Mouse (Mus musculus) heart, embryonic 10.5 days (tissue): ENCODE measurements at regions not wholly inside any gene's neighbourhood (a gene's known extent, or its start where the extent isn't known, plus 50 kb on each side); places are given as distances from the start of the nearest gene placed in this dataset.
A peak's percentile ranks its signal among the peaks of the same experiment; 100 is the strongest.

Source experiments
- DNase-seq: peaks from one replicate; pipeline ENCODE4 v3.0.0-alpha.2; 2017; ENCODE audit warnings: low spot score
- H3K27ac ChIP-seq: fragments of 300-500 bp; sonication (generic); 2 replicates; pipeline ENCODE4 v1.5.1; 2016; ENCODE audit warnings: mild to moderate bottlenecking
- H3K27me3 ChIP-seq: fragments of 300-500 bp; sonication (generic); 2 replicates; pipeline ENCODE4 v1.6.1; 2016; ENCODE audit warnings: mild to moderate bottlenecking; ENCODE audit not compliant: poor library complexity, insufficient read depth, severe bottlenecking
- H3K36me3 ChIP-seq: fragments of 300-500 bp; sonication (generic); 2 replicates; pipeline ENCODE4 v1.6.1; 2016; ENCODE audit warnings: mild to moderate bottlenecking, moderate library complexity
- H3K4me1 ChIP-seq: fragments of 300-500 bp; sonication (generic); 2 replicates; pipeline ENCODE4 v1.6.1; 2016; ENCODE audit warnings: mild to moderate bottlenecking
- H3K4me3 ChIP-seq: fragments of 300-500 bp; sonication (generic); 2 replicates; pipeline ENCODE4 v1.5.1; 2016; ENCODE audit warnings: mild to moderate bottlenecking, moderate library complexity
- H3K9me3 ChIP-seq: fragments of 300-500 bp; sonication (generic); 2 replicates; pipeline ENCODE4 v1.6.1; 2016; ENCODE audit warnings: mild to moderate bottlenecking, moderate library complexity
- WGBS: fragments of 180-500 bp; shearing (Covaris S2); methylation state at CpG from one replicate; pipeline ENCODE4 v1.1.7; 2016; 5-methylcytosine and 5-hydroxymethylcytosine counted together

DNA sequence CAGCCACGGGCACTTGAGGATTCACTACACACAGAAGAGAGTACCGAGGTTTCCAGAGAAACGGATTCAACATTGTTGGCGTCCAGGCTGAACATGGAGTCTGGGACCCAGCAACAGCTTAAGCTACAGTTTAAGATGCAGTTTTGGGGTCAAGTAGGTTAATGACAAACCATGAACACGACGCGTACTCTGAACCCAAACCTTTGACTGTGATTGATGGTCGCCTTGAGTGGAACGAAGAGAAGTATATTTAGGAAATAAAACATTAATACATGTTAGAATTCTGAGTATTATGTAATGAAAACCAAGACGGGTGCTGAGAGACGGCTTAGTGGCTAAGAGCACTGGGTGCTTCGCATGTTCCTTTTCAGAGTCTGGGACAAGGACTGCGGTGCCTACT is 124.3 kb upstream of the Sash1 start:
- H3K27ac ChIP-seq = no peak overlapping the region
- peaks cover 7% of the 10 kb centered on the region for H3K4me1 ChIP-seq
- 86% methylated on average over 13 of the region's 13 CpGs for WGBS
- H3K27me3 ChIP-seq = no peaks in the 10 kb centered on the region; the same call in 1 of the 2 replicates
- no peak overlapping the region for H3K4me3 ChIP-seq
- DNase-seq = no peak
- H3K36me3 ChIP-seq = no peaks in the 10 kb centered on the region
- H3K9me3 ChIP-seq = no peaks in the 10 kb centered on the region

DNA sequence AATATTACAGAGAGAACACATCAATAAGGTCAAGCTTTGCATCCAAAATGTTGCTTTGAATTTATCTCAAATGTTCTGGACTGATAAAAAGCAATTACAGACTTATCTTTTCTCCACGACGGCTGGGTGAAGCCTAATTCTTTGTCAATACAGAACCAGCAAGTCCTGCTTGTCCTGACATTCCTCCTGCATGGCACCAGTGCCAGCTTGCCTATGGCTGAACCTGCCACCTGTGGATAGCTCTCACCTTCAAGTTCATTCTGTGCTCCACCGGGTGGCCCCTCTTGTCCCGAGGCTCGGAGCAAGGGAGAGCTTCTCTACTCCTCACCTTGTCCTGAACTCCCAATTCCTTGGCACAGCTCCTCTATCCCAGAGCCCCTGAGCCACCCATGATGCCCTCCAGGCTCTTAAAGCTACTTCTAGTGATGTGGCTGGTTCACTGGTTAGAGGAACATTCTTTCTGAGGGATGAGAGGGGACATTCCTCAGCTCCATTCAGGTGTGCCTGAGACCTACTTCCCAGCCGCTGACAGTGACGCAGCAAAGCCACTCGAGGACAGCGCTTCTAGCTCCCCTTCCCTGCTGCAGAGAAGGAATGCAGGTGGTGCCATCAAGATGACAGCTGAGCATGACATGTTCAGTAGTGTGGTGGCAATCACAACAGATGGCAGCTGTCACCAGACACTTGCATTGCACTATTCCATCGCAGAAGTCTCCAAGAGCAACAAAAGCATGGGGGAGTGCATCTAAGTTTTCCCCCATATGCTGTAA is 119.5 kb upstream of the Sash1 start:
- Histone ChIP-seq H3K4me3 (no peak overlapping the region), H3K27me3 (no peaks in the 10 kb centered on the region), H3K4me1 (peaks cover 9% of the 10 kb centered on the region), H3K36me3 (no peaks in the 10 kb centered on the region), H3K9me3 (no peaks in the 10 kb centered on the region), H3K27ac (peak overlapping the region; percentile 37; the same call in 1 of the 2 replicates)
- DNase-seq = peak; percentile 76
- 45% methylated on average over 10 of the region's 10 CpGs for WGBS

DNA sequence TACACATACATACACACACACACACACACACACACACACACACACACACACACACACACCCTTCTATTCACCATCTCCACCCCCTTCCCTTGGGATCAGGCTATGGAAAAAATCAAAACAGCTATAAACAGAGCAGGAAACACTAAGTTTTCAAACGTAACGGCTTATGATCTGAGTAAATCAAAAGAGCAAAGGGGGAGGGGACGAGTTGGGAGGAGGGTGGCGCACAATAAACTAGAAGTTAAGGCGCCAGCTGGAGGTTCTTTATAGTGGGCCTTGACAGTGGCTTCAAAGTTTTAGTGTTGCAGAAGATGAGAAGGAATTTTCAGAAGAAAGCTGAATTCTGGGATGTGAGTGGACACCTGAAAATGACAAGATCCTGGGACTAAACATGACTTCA is 116.4 kb upstream of the Sash1 start:
- DNase-seq = no peak
- no peaks in the 10 kb centered on the region for H3K27me3 ChIP-seq
- no peak overlapping the region for H3K4me3 ChIP-seq
- peaks cover 29% of the 10 kb centered on the region for H3K4me1 ChIP-seq
- H3K36me3 ChIP-seq = no peaks in the 10 kb centered on the region
- H3K27ac ChIP-seq = no peak overlapping the region
- 85% methylated on average over 5 of the region's 5 CpGs for WGBS
- H3K9me3 ChIP-seq = no peaks in the 10 kb centered on the region

DNA sequence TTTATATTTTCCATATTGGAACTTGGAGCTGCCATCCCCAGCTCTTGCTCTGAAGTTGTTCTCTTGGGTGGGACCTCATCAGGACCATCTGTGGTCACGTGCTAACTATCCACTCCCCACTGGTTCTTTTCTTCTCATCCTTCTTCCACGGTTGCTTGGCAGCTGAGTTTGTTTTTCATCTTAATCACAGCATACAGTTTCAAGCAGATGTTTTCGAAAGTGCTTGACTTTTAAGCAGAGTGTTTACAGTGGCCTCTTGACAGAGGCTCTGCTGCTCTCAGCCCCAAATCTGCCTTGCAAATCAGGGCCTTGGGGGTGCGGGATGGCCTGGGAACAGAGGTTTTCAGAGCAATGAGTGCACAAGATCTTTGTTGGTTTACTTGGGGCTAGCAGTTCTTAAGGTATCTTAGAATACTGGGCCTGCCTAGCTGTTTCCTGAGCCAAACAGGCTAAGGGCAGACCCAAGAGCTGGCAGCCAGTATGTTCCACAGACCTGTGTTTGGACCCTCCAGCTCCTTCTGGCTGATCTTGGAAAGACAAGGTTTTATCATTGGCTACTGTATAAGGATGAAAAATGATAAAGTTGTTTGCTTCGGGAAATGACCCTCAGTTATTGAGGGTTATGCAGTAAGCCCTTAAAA is 113.0 kb upstream of the Sash1 start:
- H3K4me1 ChIP-seq = peaks cover 29% of the 10 kb centered on the region
- H3K27ac ChIP-seq = peak overlapping the region; percentile 37; the same call in 1 of the 2 replicates
- H3K9me3 ChIP-seq = no peaks in the 10 kb centered on the region
- DNase-seq = no peak
- 22% methylated on average over 5 of the region's 5 CpGs for WGBS
- no peak overlapping the region for H3K4me3 ChIP-seq
- H3K27me3 ChIP-seq = no peaks in the 10 kb centered on the region
- H3K36me3 ChIP-seq = no peaks in the 10 kb centered on the region

DNA sequence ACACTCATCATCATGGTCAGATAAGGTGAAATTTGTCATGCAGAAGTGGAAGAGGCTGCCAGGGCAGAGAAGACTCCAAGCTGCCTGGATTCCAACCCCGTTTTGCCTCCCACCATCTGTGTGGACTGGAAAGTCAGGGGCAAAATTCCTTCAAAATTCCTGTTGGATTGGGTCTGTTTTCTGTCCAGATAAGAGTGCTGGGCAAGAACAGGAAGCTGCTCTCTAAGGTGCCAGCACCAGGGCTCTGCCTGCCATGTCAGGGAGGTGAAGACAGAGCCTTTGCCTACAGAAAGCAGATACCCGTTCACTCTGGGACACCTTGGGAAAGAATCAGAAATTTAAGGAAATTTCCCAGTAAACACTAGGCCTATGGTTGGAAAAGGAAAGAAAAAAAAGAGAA is 112.5 kb upstream of the Sash1 start:
- peak; percentile 84 for DNase-seq
- no peak overlapping the region for H3K4me3 ChIP-seq
- H3K9me3 ChIP-seq = no peaks in the 10 kb centered on the region
- H3K27ac ChIP-seq = peak overlapping the region; percentile 37; the same call in 1 of the 2 replicates
- peaks cover 29% of the 10 kb centered on the region for H3K4me1 ChIP-seq
- H3K36me3 ChIP-seq = no peaks in the 10 kb centered on the region
- no peaks in the 10 kb centered on the region for H3K27me3 ChIP-seq
- 7% methylated on average over 2 of the region's 2 CpGs for WGBS

DNA sequence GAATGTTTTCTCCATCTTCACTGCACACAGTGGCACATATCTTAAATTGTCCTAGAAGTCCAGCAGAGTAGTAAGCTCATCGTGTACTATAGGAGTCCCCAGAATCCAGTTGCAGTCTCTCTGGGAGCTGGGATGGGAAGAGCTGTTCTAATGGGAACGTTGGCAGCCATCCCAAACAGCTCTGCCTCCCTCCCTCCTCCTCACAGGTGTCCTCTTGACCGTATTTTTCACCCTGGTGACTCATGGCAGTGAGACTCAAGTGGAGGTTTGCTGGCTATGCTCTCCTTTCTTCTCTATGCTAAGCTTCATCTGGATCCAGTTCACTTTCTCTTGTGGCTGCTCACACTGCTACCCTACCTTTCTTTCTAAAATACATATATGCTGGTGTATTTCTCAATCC is 109.2 kb upstream of the Sash1 start:
- H3K27me3 ChIP-seq = no peaks in the 10 kb centered on the region
- 53% methylated on average over 3 of the region's 3 CpGs for WGBS
- no peak for DNase-seq

DNA sequence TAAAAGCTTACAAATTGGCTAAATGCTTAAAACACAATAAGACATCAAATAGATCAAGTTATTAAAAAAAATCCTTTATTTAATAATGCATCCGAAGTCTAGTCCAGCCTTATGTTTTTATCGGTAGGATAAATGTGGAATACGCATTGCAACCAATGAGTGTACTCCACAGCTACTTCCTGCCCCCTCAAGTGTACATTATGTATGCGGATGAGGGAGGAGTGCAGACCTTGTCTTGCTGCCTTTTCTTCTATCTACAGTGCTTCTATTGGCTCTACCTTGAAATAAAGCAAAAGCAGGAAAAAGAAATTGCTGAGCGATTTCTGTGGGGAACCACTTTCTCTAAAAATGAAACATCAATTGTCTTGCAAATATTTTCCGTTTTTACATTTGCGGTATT is 100.5 kb upstream of the Sash1 start:
- WGBS = 84% methylated on average over 7 of the region's 7 CpGs
- no peaks in the 10 kb centered on the region for H3K9me3 ChIP-seq
- no peak overlapping the region for H3K27ac ChIP-seq
- no peaks in the 10 kb centered on the region for H3K4me1 ChIP-seq
- DNase-seq = no peak
- no peaks in the 10 kb centered on the region for H3K27me3 ChIP-seq
- H3K36me3 ChIP-seq = no peaks in the 10 kb centered on the region
- no peak overlapping the region for H3K4me3 ChIP-seq

More for the DNA sequence above, 109.2 kb upstream of the Sash1 start:
- Histone ChIP-seq H3K36me3 (no peaks in the 10 kb centered on the region), H3K9me3 (no peaks in the 10 kb centered on the region), H3K4me3 (no peak overlapping the region), H3K27ac (no peak overlapping the region), H3K4me1 (peaks cover 29% of the 10 kb centered on the region)

DNA sequence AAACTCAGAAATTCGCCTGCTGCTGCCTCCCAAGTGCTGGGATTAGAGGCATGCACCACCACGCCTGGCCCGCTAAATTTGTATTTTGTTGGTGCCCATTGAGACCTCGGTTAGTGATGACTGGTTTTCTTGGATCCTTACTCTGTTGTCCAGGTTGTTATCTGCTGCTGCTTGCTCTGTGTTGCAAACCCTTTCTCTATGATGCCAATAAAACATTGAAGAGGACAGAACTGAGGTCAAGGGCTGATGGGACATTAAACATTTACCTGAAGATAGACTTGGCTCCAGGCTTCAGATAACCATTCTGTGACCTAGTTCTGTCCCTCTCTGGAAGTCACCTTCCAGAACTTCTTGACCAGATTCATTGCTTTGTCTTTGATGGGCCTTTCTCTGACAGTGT is 97.5 kb upstream of the Sash1 start:
- no peak for DNase-seq
- no peaks in the 10 kb centered on the region for H3K9me3 ChIP-seq
- H3K27ac ChIP-seq = no peak overlapping the region
- no peak overlapping the region for H3K4me3 ChIP-seq
- no peaks in the 10 kb centered on the region for H3K36me3 ChIP-seq
- 72% methylated on average over 4 of the region's 4 CpGs for WGBS
- H3K27me3 ChIP-seq = no peaks in the 10 kb centered on the region
- no peaks in the 10 kb centered on the region for H3K4me1 ChIP-seq

DNA sequence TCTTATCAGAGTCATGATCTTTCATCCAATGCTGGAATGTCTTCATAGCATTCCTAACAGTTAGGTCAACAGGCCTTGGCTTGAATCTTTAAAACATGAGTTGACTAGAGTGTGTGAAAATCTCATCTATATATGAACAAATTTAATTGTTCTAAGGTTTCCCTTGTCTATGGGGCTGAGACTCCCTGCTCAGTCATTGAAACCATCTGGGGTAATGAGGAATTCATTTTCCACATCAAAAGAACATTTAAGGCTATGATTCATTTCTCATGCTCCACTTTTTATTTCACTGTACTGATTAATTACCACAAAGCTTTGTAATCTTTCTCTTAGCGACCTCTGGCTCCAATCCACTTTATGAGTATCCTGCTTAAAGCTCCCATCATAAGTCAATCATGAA is 94.7 kb upstream of the Sash1 start:
- Histone ChIP-seq H3K9me3 (no peaks in the 10 kb centered on the region), H3K36me3 (no peaks in the 10 kb centered on the region), H3K27me3 (no peaks in the 10 kb centered on the region), H3K27ac (no peak overlapping the region), H3K4me1 (no peaks in the 10 kb centered on the region), H3K4me3 (no peak overlapping the region)
- no peak for DNase-seq
- WGBS = 92% methylated on average over 1 of the region's 1 CpGs

DNA sequence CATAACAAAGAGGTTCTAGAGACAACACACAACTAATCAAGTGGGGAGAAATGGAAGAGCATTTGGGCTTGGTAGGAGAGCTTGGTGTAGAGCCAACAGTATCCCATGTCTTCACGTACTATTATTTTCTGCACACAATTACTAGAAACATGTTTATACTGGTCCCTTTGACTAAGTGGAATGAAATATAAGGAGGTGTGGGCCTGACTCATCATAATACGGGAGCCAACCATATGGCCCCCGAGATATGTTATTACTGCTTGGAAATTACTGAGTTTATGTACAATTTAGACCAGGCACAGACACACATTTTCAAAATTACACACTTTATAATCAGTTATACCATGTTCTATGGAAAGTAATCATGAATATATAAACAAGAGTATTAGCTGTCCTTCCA is 92.7 kb upstream of the Sash1 start:
- Histone ChIP-seq H3K4me1 (no peaks in the 10 kb centered on the region), H3K27ac (no peak overlapping the region), H3K4me3 (no peak overlapping the region), H3K36me3 (no peaks in the 10 kb centered on the region), H3K27me3 (no peaks in the 10 kb centered on the region), H3K9me3 (no peaks in the 10 kb centered on the region)
- DNase-seq = no peak
- WGBS = 92% methylated on average over 3 of the region's 3 CpGs

DNA sequence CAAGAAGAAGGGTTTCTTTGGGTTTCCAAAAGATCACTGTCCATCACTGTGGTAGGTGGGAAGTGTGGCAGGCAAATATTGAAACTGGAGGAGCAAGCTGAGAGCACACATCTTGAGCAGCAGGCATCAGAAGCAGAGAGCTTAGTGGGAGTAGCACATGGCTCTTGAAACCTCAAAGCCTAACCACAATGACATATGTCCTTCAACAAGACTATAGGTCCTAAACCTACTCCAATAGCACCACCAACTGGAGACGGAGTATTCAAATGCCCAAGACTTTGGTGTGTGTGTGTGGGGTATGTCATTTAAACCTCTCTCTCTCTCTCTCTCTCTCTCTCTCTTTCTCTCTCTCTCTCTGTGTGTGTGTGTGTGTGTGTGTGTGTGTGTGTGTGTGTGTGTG is 88.1 kb upstream of the Sash1 start:
- Histone ChIP-seq H3K36me3 (no peaks in the 10 kb centered on the region), H3K4me1 (peaks cover 8% of the 10 kb centered on the region), H3K9me3 (no peaks in the 10 kb centered on the region), H3K27me3 (no peaks in the 10 kb centered on the region), H3K4me3 (no peak overlapping the region), H3K27ac (no peak overlapping the region)
- 65% methylated on average over 1 of the region's 1 CpGs for WGBS
- no peak for DNase-seq

DNA sequence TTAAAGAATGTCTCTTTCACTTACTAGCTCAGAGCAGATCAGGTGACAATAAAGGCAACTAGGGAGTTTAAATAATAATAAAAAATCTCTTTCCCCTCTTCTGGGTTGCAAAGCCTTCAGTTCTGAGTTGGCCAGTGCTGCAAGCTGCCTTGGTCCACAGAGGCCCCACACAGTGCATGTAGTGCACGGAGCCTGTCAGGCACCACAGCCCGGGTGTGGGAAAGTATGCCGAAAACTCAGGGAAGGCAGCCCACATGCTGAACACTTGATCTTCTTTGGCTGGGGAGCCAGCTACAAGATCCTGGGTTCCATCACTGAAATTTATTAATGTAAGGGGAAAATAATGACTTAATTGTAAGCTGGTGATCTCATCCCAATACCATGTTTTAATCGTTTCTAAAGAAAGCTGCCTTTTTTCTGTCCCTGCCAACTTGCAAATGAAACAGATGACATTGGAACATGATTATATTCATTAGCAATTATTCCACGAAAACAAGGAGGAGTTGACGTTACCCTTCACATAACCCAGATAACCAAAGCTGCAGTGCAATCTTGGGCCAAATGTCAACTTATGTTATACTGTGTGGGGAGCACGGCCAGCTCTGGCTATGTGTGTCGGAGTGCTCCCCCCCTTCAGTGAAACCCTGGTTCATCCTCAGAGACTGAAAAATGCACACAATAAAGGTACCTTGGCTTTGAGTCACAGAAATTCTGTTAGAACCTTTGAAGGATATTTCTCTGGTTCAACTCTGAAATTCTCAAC is 87.1 kb upstream of the Sash1 start:
- Histone ChIP-seq H3K4me3 (no peak overlapping the region), H3K27me3 (no peaks in the 10 kb centered on the region), H3K9me3 (no peaks in the 10 kb centered on the region), H3K4me1 (peaks cover 17% of the 10 kb centered on the region), H3K27ac (no peak overlapping the region), H3K36me3 (no peaks in the 10 kb centered on the region)
- DNase-seq = no peak
- WGBS = 66% methylated on average over 8 of the region's 8 CpGs

DNA sequence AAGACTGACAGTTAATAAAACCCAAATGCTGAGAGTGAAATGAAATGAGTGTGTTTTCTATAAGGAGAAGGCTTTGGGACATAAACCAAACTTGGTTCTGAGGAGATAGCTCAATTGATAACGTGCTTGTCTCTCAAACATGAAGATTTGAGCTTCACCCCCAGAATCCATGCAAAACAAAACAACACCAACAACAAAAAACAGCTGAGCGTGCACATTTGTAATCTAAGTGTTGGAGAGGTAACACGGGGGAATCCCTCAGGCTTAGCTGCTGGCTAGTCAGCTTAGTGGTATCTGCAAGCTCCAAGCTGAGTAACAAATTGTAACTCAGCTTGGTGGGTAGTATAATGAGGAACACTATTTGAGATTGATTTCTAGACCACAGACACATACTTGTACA is 84.9 kb upstream of the Sash1 start:
- no peak for DNase-seq
- Histone ChIP-seq H3K27ac (no peak overlapping the region), H3K27me3 (no peaks in the 10 kb centered on the region), H3K9me3 (no peaks in the 10 kb centered on the region), H3K4me3 (no peak overlapping the region), H3K4me1 (peaks cover 24% of the 10 kb centered on the region), H3K36me3 (no peaks in the 10 kb centered on the region)
- WGBS = 80% methylated on average over 3 of the region's 3 CpGs
